Mouse (Mus musculus): Measurements from ENCODE around the gene Tubb4a.
"Not testable (repeated sequence)": the region's sequence is repeated elsewhere in the genome, so short reads cannot be mapped to it uniquely, and the experiment has no call there.

The Tubb4a gene

DNA sequence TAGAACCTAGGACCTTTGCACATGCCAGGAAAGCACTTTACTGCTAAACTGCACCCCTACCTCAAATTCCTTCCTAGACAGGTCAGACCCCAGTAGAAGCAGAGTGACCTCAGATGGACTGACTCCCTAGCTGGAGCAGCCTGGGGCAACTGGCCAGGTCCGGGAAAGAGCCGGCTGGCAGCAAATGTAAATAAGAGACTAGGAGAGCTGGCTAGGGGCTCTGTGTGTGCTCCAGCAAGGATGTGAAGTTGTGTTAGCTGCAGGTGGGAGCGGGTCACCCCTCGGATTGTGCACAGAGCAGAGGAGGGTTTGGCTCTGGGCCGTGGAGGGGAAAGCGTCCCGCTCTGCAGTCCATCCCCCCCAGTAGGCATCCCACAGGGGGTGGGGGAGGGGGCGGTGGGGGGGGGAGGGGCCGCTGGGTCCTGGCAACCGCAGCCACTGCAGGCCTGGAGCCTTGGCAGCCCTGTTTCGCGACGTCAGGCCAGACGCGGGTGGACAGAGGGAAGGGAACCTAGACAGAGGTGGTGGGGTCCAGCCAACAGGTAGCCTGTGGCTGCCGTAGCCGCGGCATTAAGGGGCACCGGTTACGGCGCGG is 28.6 kb downstream of the Tubb4a start, which contains the start of gene Crb3:
Crb3 (plus strand) TSS at position 215 of the 595 bp plus-strand sequence.
- DNase-seq (ENCODE audit: low spot score in 2 of 2) = peak in 1 of 2 experiments; percentile 34

DNA sequence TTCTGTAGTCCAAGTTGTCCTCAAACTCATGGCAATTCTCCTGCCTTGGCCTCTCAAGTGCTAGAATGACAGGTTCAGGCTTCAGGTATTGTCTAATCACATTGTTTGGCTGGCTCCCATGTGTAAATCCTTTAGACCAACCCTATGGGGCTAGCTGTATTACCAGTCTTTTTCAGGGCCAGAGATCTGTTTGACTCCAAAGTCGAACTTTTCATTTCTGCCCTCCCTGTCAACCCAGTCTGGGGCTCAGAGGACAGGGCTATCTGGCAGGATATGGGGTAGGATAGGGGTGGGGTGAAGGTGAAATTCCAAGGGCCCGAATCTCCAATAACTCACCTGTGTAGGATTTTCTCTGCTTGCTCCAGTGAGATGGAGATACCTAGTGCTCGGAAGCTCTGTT is 31.3 kb downstream of the Tubb4a start:
- no peak for DNase-seq (ENCODE audit: low spot score in 2 of 2)

GRCm38 (mm10) chr17:57051679-57052078 is 35.9 kb downstream of the Tubb4a start:
- DNase-seq (ENCODE audit: low spot score in 2 of 2) = not testable (repeated sequence)

GRCm38 (mm10) chr17:57048816-57049215 is 38.8 kb downstream of the Tubb4a start:
- no peak for DNase-seq (ENCODE audit: low spot score in 2 of 2)

DNA sequence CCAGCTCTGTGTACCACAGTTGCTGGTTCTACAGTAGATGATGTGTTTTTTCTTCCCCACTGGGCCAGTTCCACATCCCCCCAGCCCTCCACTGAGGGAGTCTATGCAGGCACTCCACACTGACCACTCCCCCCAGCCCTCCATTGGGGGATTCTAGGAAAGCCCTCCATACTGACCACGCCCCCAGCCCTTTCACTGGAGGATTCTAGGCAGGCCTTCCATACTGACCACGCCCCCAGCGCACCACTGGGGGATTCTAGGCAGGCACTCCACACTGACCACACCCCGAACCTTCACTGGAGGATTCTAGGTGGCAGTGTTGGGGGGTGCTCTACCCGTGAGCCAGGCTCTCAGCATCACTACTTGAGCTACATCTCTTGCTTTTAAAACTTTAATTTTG is 40.2 kb downstream of the Tubb4a start:
- DNase-seq (ENCODE audit: low spot score in 2 of 2) = no peak

DNA sequence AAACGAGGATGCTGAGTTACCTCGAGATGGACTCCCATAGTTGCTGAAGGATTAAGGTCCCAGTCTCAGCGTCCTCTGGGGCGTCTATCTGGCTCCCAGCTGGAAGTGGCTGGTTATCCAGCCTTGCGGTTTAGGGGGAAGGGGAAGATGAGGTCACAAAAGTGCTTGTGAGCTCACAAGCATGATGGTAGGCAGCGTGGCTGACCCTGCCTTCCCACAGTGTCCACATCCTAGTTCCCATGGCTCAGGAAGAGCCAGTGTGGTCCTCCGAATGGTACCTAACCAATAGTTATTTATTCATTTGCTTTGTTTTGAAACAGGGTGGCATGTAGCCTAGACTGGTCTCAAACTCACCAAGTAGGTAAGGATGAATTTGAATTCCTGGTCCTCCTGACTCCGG is 46.0 kb downstream of the Tubb4a start, which contains the start of gene Slc25a41:
Slc25a41 (minus strand) TSS at position 101 of the 400 bp plus-strand sequence.
- no peak for DNase-seq (ENCODE audit: low spot score in 2 of 2)

GRCm38 (mm10) chr17:57038978-57039377 is 48.6 kb downstream of the Tubb4a start:
- no peak for DNase-seq (ENCODE audit: low spot score in 2 of 2)

GRCm38 (mm10) chr17:57032854-57033253 is 54.7 kb downstream of the Tubb4a start:
- DNase-seq (ENCODE audit: low spot score in 2 of 2) = no peak

- DNase-seq (ENCODE audit: low spot score in 2 of 2) = peak; percentile 90 to 97
Measured at GRCm38 (mm10) chr17:57031661-57032420, 55.7 kb downstream of the Tubb4a start.

DNA sequence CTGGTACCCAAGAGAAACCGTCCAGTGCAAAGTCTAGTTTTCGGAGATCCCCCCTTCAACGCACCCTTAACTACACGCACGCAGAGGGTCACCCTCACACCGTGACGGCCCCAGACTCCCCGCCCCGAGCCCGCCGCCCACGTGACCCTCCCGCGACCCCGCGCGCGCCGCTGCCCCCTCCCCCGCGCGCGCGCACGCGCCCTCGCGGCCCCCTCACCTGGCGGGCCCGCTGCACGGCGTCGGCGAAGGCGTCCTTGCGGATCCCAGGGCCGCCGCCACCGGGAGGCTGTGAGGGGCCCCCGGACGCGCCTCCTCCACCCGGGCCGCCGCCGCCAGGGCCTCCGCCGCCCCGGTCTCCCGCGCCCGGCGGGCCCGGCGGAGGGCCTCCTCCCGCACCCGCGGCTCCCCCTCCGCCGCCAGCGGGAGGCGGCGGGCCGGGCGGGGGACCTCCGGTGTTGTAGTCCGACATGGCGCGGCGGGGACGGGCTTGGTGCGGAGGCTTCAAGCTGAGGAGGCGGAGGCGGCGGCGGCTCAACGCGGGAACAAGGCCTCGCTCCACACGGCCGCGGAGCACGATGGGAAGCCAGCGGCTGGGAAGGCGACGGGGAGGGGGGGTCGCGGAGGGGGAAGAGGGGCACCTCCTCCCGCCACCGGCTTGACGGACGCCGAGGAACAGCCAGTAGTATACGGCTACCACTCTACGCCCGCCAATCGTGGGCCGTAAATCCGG is 56.5 kb downstream of the Tubb4a start, which contains the start of gene Khsrp:
Khsrp (minus strand) TSS at position 592 of the 730 bp plus-strand sequence.
- peak; percentile 42 to 62 for DNase-seq (ENCODE audit: low spot score in 2 of 2)
